Mouse (Mus musculus): ENCODE data around the gene Upk2.

DNA sequence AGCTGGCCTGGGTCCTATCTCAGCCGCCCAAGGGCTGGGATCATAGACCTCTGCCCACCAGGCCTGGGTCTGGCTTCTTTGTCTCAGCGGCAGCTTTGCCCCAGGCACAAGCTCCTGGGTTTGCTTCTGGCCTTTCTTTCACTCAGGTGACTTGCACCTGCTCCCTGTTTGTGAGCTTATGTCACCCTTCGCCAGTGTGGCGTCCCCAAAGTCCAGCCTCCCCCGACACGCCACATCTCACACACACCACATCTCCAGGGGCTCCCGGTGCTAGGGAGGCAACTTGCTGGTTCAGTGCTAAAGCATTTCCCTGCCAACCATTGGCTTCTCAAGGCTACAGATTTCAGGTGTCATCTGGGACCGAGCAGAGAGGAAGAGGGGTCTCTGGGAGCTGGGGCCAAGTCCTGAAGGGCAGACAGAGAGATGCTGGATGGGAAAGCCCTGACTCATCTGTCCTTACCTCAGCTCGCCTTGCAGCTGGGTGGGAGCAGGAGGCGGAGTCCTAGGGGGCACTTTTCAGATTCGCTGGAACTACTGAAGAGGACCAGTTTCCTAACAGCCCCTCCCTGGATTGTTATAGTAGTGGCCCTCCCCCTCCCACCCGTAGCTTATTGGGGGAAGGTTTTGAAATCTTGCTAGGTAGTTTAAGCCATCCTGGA, 42.2 kb upstream of the Upk2 start:
- no peak for TF ChIP-seq CTCF (conservative IDR thresholded peaks at IDR 0.05; ENCODE audit: insufficient read depth, insufficient read length, low read depth, low read length)
- no peak for TF ChIP-seq POLR2A (IDR thresholded peaks at IDR 0.05; ENCODE audit: low read depth, low read length)
